Mouse (Mus musculus) layer of hippocampus, postnatal 25 days (tissue): Measurements from ENCODE around the gene Lman1l. TPM values are rescaled to one million over a fixed set of nuclear protein-coding genes. Genes with fewer than 3 reads are reported as not detected.

Experiments used
- DNase-seq, 2 experiments: peaks; one replicate each; pipeline ENCODE4 v3.0.0; 2022; ENCODE audit warnings: mixed read lengths in 2 of 2, low spot score in 1 of 2; ENCODE audit errors: extremely low spot score in 1 of 2
- total RNA-seq, 2 experiments: library from RNA; stranded (reverse); gene quantifications; 2 replicates each; pipeline ENCODE4 v1.2.3; 2021

Lman1l gene
- total RNA-seq, result not detected

DNA sequence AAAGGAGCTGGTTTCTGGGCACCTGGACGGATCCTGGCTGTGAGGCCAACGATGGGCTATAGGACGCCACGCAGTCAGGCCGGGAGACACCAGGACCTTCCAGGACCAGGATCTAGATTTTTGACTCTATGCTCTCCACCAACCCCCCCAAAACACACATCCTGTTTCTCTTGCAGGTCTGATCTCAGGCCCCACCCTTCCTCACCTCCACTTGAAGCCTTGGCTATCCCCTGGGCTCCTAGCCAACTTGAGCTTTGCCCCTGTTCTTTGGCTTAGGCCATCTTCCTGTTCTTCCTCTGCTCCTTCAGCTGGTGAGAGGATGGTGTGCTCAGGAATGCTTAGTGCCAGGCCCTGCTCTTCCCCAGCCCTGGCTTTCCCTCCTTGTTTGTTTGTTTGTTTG is at the start of gene Lman1l:
Gene Lman1l (minus strand): TSS at position 101 of the 400 bp plus-strand sequence.
- no peak for DNase-seq

DNA sequence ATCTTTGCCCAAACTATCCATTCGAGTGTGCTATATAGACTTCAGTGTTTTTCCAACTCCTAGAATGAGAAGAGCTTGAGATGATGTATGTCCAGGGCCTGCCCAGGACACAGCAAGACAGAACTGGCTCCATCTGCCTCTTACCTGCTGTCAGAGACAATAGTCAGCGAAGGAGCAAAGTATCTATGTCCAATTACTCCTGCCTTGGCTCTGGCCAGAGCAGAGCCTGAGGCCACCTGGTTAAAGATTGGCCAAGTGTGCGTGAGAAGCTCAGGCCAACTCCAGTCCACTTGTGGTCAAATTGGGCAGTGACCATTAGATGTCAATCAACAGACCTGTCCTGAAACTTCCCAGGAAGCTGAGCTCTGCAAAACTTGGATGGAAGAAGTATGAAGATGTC is 49.0 kb upstream of the Lman1l start:
- DNase-seq, result no peak

DNA sequence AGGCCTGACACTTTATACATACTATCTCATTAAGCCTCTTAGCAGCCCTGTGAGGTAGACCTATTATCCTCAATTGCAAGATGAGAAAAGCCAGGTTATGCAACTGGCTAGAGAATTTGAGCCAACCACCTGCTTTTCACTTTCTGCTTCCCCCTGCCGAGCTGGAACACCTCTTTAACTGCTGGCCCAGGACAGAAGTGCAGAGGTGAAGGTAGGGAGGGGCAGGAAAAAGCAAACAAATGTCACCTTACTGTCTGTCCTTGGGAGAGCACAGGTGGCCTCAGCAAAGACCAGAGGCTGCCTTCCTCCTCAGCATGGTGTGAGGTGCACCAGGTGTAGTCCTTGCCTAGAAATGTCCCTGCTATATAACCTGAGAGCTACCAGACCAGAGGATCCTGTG is 47.7 kb upstream of the Lman1l start:
- no peak for DNase-seq

- DNase-seq, result no peak
These were observed 47.2 kb upstream of the Lman1l start for GRCm38 (mm10) chr9:57667817-57668216.

- DNase-seq, result no peak
These were observed 46.6 kb upstream of the Lman1l start for GRCm38 (mm10) chr9:57667136-57667535.

- no peak for DNase-seq
These were observed 46.0 kb upstream of the Lman1l start for GRCm38 (mm10) chr9:57666536-57666935.

DNA sequence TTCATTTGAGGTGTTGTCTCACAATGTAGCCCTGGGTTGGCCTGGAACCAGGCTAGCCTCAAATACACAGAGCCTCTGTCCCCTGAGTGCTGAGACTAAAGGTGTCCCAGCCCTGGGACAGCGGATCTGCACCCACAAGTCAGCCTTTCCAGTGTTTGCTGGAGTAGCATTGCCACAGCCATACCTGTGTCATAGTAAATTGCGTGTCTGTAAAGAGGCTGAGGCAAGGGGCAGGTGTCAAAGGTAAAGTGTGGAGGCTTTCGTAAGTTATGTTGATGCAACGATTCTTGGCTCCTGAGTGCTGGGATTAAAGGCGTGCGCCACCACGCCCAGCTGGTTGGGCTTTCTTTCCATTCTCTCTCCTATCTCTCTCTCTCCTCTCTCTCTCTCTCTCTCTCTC is 44.0 kb upstream of the Lman1l start:
- DNase-seq, result no peak

GRCm38 (mm10) chr9:57661552-57661951 is 41.0 kb upstream of the Lman1l start:
- DNase-seq, result no peak

DNA sequence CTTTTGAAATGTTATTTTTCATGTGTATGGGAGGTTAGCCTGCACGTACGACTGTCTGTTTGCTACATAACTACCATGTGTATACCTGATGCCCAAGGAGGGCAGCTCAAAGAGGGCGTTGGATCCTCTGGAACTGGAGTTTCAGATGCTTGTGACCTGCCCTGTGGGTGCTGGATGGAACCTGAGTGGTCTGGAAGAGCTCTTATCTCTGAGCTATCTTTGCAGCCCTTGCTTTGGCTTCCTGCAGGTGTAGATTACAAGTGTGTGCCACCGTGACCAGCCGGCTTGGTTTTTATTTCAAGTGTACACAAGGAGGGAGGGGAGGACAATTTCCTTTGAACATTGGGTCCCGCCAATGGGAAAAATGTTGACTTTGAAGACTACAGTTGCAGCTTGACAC is 39.9 kb upstream of the Lman1l start:
- DNase-seq, result no peak

- peak in 1 of 2 experiments; percentile 76 for DNase-seq
These were observed 39.2 kb upstream of the Lman1l start for GRCm38 (mm10) chr9:57659774-57660173.

DNA sequence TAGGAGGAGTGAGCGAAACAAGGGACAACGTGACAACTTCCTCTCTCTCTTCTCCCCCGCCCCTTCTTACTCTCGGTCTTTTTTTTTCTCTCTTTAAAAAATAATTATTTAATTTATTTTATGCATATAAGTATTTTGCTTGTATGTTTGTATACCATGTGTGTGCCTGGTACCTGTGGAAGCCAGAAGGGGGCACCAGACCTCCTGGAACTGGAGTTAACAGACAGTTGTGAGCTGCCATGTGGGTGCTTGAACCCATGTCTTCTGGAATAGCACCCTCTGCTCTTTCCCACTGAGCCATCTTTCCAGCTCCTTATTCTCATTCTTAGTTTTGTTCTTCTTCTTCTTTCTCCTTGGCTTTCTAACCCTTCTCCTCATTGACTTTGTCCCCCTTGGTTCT is 38.4 kb upstream of the Lman1l start:
- no peak for DNase-seq

DNA sequence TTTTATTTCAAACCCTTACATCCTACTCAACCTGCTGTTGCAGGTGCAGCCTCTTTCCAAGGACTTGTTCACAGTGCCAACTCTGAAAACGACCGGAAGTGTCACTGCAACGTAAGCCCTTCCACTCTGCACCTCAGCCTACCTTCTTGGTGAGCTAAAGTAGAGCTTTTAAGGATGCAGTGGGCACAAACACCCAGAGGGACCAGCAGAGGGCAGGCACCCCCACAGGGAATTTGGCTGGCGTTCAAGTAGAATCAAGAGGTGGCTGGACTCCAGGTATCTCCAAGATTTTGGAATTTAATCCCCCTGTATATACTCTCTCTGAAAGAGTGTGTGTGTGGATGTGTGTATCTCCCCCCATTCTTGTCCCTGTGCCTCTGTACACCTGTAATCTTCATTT is 37.3 kb upstream of the Lman1l start:
- no peak for DNase-seq

GRCm38 (mm10) chr9:57656631-57657350 is 36.2 kb upstream of the Lman1l start:
- DNase-seq, result no peak

DNA sequence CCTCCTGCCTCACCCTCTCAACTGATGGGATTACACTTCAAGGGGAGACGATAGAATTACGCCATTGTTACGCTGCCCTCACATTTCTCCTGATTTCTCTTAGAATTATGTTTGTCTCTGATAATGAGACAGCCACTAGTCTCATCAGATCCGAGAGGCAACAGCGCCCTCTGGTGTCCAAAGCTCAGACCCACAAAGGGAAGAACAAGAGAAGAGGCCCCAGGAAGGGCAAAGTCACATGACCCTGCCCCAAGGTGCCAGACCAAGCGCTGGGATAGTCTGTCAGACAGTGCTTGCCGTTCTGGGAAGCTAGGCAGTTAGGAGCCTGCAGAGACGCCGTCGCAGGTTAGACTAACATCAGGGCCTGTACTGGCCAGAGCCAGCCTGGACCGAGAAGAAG is 35.2 kb upstream of the Lman1l start:
- DNase-seq, result peak; percentile 92 to 100

GRCm38 (mm10) chr9:57654966-57655365 is 34.4 kb upstream of the Lman1l start:
- DNase-seq, result no peak

GRCm38 (mm10) chr9:57653283-57653682 is 32.7 kb upstream of the Lman1l start, which contains the start of gene Csk:
TSS of gene Csk (minus strand) at chr9:57653631.
- no peak for DNase-seq

- no peak for DNase-seq
These were observed 32.3 kb upstream of the Lman1l start for GRCm38 (mm10) chr9:57652855-57653254.

DNA sequence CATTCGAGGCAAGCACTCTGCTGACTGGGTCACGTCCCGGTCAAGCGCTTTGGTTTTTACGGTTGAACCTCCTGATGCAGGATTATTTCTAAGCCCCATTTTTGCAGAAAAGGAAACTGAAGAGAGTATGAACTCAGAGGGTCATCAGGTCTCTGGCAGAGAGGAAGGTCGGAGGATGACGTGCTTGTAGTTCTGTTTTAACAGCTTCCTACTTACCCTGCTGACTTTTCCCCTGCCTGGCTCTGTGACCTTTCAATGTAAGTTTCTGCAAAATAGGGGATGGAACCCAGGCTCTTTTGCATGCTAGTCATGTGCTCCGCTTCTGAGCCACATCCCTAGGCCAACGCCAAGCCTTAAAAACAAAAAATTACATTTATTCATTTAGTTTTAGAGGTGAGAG is 31.8 kb upstream of the Lman1l start:
- DNase-seq, result no peak

DNA sequence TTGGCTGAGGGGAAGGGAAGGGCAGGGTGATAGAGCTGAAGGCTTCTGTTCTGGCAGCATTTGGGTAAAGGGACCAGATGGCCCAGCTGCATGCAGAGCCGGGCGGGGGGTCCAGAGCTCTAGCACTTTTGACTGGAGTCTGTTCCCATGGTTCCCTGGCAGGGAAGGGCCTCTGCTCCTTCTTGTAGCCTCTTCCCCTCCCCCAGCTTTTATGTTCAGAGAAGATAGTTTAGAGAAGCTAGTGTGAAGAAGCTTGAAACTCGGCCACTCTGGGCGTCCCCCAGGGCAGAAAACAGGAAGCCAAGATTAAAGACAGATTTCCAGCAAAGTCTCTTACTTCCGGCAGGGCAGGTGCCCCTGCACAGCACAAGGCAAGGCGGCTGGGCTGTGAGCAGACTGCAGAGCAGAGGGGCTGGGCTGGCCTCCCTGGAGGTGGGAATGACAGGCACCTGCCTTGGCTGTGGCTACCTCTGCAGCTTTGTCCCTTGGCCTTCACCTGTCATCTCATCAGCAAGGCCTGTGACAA is 30.3 kb upstream of the Lman1l start:
- no peak for DNase-seq

DNA sequence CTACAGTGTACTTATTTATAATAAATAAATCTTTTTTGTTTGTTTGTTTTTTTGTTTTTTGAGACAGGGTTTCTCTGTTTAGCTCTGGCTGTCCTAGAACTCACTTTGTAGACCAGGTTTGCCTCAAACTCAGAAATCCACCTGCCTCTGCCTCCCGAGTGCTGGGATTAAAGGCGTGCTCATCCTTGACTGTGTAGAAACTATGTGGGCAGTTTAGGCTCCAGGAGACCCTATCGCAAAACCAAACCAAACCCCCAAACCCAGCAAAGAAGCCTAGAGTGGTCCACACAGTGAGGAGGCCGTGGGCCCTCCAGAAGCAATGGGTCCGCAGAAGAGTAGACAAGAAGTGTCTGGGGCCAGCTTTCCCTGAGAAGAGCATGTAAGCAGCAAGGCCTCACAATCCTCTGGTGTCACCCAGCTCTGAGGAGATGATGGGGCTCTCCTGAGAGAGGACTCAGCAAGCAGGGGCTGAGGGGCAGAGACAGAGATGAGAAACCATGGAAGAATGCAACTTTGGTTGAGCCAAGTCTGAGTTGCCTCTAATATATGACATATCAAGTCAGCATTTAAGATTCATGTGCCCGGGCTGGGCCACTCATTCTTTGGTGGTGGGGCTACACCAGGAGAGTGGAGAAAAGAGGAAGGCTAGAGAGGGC is 29.7 kb upstream of the Lman1l start:
- DNase-seq, result no peak

DNA sequence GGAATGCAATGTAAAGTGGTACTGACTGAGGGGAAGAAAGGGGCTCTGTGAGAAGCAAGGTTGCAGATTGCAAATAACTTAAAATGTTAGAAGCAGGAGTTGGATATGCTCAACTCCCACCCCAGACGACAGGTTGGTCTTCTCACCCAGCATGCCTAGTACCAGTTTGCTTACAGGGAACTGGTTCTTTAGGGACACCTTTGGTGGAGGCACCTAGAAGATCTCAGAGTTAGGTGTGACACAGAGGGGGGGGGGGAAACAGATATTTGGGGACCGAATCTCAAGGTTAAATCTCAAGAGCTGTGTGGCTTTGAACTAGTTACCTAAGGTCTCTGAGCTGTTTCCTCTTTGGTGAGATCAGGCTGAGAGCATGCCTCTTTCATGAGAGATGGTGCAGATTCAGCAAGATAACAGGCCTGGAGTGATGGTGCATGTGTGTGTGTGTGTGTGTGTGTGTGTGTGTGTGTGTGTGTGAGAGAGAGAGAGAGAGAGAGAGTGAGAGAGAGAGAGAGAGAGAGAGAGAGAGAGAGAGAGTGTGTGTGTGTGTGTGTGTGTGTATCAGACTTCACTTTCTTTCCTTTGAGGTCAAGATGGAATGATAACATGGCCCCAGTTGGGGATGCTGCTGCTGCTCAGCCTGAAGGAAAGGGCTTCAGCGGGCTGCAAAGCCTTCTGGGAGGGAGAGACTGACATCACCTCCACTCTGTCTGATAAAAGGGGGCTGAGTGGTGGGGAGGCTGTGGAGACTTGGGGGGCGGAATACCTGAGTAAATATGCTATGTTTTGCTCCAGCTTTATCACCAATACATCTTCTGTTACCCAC is 26.9 kb upstream of the Lman1l start:
- no peak for DNase-seq
